Mouse (Mus musculus): ENCODE measurements around the gene Krtap10-10.

DNA sequence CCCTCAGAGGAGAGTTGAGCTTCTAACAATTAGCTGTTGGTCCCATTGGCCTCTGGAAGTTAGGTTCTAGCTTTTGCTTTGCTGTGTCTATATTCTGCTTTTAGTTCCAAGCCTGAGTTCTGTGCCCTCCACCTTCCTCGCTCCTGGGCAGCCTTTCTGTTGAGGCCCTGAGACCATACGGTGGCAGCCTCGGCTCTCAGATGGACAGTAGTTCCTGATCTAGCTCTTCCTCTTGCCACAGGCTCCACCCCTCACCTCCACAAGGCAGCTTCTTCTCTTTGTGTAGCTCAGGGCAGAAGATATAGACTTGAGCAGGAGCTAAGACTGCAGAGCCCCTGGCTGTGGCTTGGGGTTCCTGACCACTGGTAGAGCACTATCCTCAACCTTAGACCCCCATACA is 44.6 kb downstream of the Krtap10-10 start:
- TF ChIP-seq CTCF (conservative IDR thresholded peaks at IDR 0.05; ENCODE audit: low read length): no peak
- no peak for TF ChIP-seq POU5F1 (IDR thresholded peaks at IDR 0.05; ENCODE audit: borderline replicate concordance, low read length)
- no peak for TF ChIP-seq NANOG (IDR thresholded peaks at IDR 0.05; ENCODE audit: borderline replicate concordance, low read length)
